Comparison of ENCODE assay signal across 16 mouse cellular contexts in the genomic region with DNA sequence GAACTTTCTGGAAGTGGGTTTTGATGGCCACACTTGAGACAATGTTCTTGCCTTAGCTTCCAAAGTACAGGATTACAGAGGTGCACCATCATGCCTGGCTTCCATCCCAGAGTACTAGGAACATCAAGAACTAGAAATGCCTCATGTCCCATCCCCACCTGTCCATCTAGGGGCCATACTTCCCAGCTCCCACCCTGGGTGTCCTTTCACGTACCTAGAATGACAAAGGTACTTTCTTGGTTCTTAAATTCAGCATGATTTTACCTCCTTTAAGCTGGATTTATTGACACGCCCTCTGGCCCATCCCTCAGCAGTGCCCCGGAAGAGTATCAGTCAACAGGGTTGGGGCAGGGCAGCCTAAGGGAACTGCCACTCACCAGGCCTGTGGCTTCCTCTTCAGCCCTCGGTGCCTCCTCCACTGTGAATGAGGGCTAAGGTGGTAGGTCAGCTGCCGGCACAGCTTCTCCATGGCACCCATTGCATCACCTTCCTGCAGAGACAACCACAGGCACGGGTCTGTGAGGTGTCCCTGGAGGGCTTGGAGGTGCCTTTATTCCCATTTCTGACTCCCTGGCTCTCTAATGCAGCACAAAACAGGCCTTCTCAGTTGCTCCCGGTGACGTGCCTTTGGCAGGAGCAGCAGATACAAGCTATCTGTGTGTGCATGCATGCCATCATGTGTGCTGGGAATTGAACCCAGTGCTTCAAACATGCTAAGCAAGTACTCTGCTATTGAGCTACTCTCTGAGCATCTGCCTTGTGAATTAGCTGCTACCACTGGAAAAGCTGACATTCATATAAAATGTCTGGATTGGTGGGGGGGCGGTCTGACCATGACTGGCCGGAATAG. TPM values are rescaled to one million over a fixed set of nuclear protein-coding genes. Genes with fewer than 3 reads are reported as not detected.
A peak's percentile ranks its signal among the peaks of the same experiment; 100 is the strongest.
DNase-seq lines count a peak whose midpoint lies in the region; ATAC-seq and TF ChIP-seq lines count a peak whose summit lies in the region.
"Had no signal": no experiment of that assay in that cellular context is flagged by ENCODE, and none has a peak within 500 bp of the region (broad histone marks: within the 10 kb centered on the region; RNA-seq: fewer than 3 reads in every experiment).

No protein-coding gene starts in this region.

- no peak for TF ChIP-seq EP300 in CH12.LX (IDR thresholded peaks at IDR 0.05; ENCODE audit: low read length)

- no peak overlapping the region for H3K4me2 ChIP-seq in hindbrain, embryonic 13.5 days
- no peak overlapping the region for H3K4me2 ChIP-seq in hindbrain, postnatal 0 days (ENCODE audit: low read depth, low read length)
- H3K4me2 ChIP-seq in CH12.LX (ENCODE audit: insufficient read depth, low read depth, poor library complexity, severe bottlenecking), result no peak overlapping the region
- H3K4me2 ChIP-seq: heart, embryonic 13.5 days had no signal

- peaks cover 14% of the 10 kb centered on the region for H3K79me2 ChIP-seq in CH12.LX (replicated peaks; ENCODE audit: control insufficient read depth, extremely low read depth, insufficient read depth, poor library complexity, severe bottlenecking)

- H3K9ac ChIP-seq in hindbrain, embryonic 13.5 days, result peak overlapping the region; percentile 36; the same call in 1 of the 2 replicates
- no peak overlapping the region for H3K9ac ChIP-seq in hindbrain, postnatal 0 days (replicated peaks; ENCODE audit: low read length)
- no peak overlapping the region for H3K9ac ChIP-seq in CH12.LX (ENCODE audit: insufficient read depth, low read depth)
- H3K9ac ChIP-seq: heart, embryonic 13.5 days had no signal

- H3K27ac ChIP-seq in hindbrain, embryonic 13.5 days, result 0 out of 2 replicates have a peak overlapping the region, but pooled peaks have one; percentile 40
- no peak overlapping the region for H3K27ac ChIP-seq in hindbrain, postnatal 0 days
- H3K27ac ChIP-seq in CH12.LX (ENCODE audit: insufficient read depth, low read depth), result 0 out of 2 replicates have a peak overlapping the region, but pooled peaks have one; percentile 9
- H3K27ac ChIP-seq in bone marrow macrophage, adult 2 months (ENCODE audit: insufficient read depth, low read depth, low read length), result peak overlapping the region; percentile 20
- H3K27ac ChIP-seq: heart, embryonic 13.5 days had no signal

- no peak for TF ChIP-seq POLR2A in CH12.LX (IDR thresholded peaks at IDR 0.05; ENCODE audit: low read depth, low read length)
- TF ChIP-seq POLR2A in bone marrow macrophage, adult 2 months (IDR thresholded peaks at IDR 0.05; ENCODE audit: borderline replicate concordance, low read depth, low read length), result no peak

- TF ChIP-seq RAD21 in CH12.LX (IDR thresholded peaks at IDR 0.05; ENCODE audit: low read depth, low read length), result no peak

- no peak for ATAC-seq in hindbrain, embryonic 13.5 days (ENCODE audit: low FRiP score)
- no peak for ATAC-seq in hindbrain, postnatal 0 days
- ATAC-seq in megakaryocyte progenitor cell, adult 5-6 weeks (replicated peaks; ENCODE audit: poor library complexity), result peak; percentile 58
- ATAC-seq: CD4-positive, CD25-positive, alpha-beta regulatory T cell, adult 4 months; forebrain, embryonic 14.5 days; hindbrain, embryonic 16.5 days had no signal

- H3K27me3 ChIP-seq in hindbrain, embryonic 13.5 days, result no peaks in the 10 kb centered on the region
- no peaks in the 10 kb centered on the region for H3K27me3 ChIP-seq in hindbrain, postnatal 0 days (ENCODE audit: insufficient read depth, low read length)
- no peaks in the 10 kb centered on the region for H3K27me3 ChIP-seq in CH12.LX (replicated peaks)
- H3K27me3 ChIP-seq: heart, embryonic 13.5 days had no signal

- peaks cover 60% of the 10 kb centered on the region for H3K4me1 ChIP-seq in hindbrain, embryonic 13.5 days (replicated peaks)
- H3K4me1 ChIP-seq in hindbrain, postnatal 0 days (ENCODE audit: insufficient read depth, low read length), result peaks cover 25% of the 10 kb centered on the region
- H3K4me1 ChIP-seq in CH12.LX (ENCODE audit: control insufficient read depth in 1 of 2, insufficient read depth in 2 of 2), result peaks cover 14 to 46% of the 10 kb centered on the region in 2 experiments
- peaks cover 17% of the 10 kb centered on the region for H3K4me1 ChIP-seq in bone marrow macrophage, adult 2 months (ENCODE audit: control insufficient read depth, insufficient read depth, low read length)

- dilution Hi-C loops in CH12.LX (cut with MboI; ENCODE audit: extremely low pct_ligation_motif_present, extremely low pct_unique_long_range_greater_than_20kb, low sequenced_read_pairs), result no loop called here

- TF ChIP-seq CTCF in hindbrain, postnatal 0 days (IDR thresholded peaks at IDR 0.05; ENCODE audit: low read depth), result no peak
- no peak for TF ChIP-seq CTCF in CH12.LX (conservative IDR thresholded peaks at IDR 0.05 in 1 of 2, IDR thresholded peaks at IDR 0.05 in 1 of 2; ENCODE audit: low read depth in 2 of 2, low read length in 2 of 2)
- TF ChIP-seq CTCF in bone marrow macrophage, adult 2 months (IDR thresholded peaks at IDR 0.05; ENCODE audit: low read depth, low read length), result no peak

- in situ Hi-C loops in CH12.LX (cut with MboI; ENCODE audit: low pct_ligation_motif_present, low pct_unique_long_range_greater_than_20kb, low sequenced_read_pairs), result no loop called here

- H3K4me3 ChIP-seq in hindbrain, embryonic 13.5 days, result no peak overlapping the region
- no peak overlapping the region for H3K4me3 ChIP-seq in hindbrain, postnatal 0 days (ENCODE audit: low read length)
- no peak overlapping the region for H3K4me3 ChIP-seq in CH12.LX (replicated peaks in 1 of 3; ENCODE audit: low read depth in 2 of 3, low read length in 2 of 3, poor library complexity in 1 of 3)
- H3K4me3 ChIP-seq in bone marrow macrophage, adult 2 months (ENCODE audit: insufficient read depth, low read length), result no peak overlapping the region
- H3K4me3 ChIP-seq: heart, embryonic 13.5 days had no signal

- 77% methylated on average over 10 of the region's 10 CpGs for WGBS in hindbrain, embryonic 13.5 days
- WGBS in hindbrain, postnatal 0 days, result 80% methylated on average over 10 of the region's 10 CpGs

- H3K36me3 ChIP-seq in hindbrain, embryonic 13.5 days, result peaks cover 65% of the 10 kb centered on the region
- peaks cover 33% of the 10 kb centered on the region for H3K36me3 ChIP-seq in hindbrain, postnatal 0 days (ENCODE audit: insufficient read depth, low read length)
- H3K36me3 ChIP-seq in CH12.LX (replicated peaks in 1 of 2; ENCODE audit: control insufficient read depth in 1 of 2, insufficient read depth in 1 of 2, low read length in 1 of 2), result peaks cover 39 to 68% of the 10 kb centered on the region in 2 experiments

- H3K9me3 ChIP-seq in hindbrain, embryonic 13.5 days, result no peaks in the 10 kb centered on the region
- no peaks in the 10 kb centered on the region for H3K9me3 ChIP-seq in hindbrain, postnatal 0 days (ENCODE audit: low read length)
- H3K9me3 ChIP-seq in CH12.LX (replicated peaks; ENCODE audit: low read length), result no peaks in the 10 kb centered on the region
- H3K9me3 ChIP-seq: heart, embryonic 13.5 days had no signal

- DNase-seq in hindbrain, postnatal 0 days (ENCODE audit: low spot score), result no peak
- DNase-seq in CH12.LX (ENCODE audit: extremely low read depth), result peak; percentile 60
- no peak for DNase-seq in layer of hippocampus, adult 9-10 months (ENCODE audit: low spot score)
- no peak for DNase-seq in heart, adult 8-10 months (ENCODE audit: low spot score)
- DNase-seq in heart, postnatal 4 days, result no peak
- DNase-seq: cerebellum, adult 11 months; gastrocnemius, postnatal 10 days; layer of hippocampus, adult 9-11 months; right cerebral cortex, postnatal 4 days had no signal

RNA-seq across cellular contexts. Expression of a gene that starts 34.8 kb away (rescaled TPM):
- polyA plus RNA-seq in hindbrain, embryonic 13.5 days (2015; fragmentation: Nextera tagmentation; extraction: Ambion mirVana), result 21.5 and 21.7 TPM in 2 replicates
- 46.2 and 51.0 TPM in 2 replicates for total RNA-seq in hindbrain, postnatal 0 days (2014; rRNA removed)
- polyA plus RNA-seq in hindbrain, postnatal 0 days (2015; fragmentation: Nextera tagmentation; extraction: Ambion mirVana), result 24.4 and 24.9 TPM in 2 replicates
- 58.7 and 59.3 TPM in 2 replicates for total RNA-seq in CH12.LX (2012; rRNA removed)
- 36.0 and 39.2 TPM in 2 replicates for total RNA-seq in CH12.LX (2014; rRNA removed)
- polyA plus RNA-seq in CH12.LX (2012; ENCODE audit: insufficient read length, low read depth), result 42.3 and 46.2 TPM in 2 replicates
- polyA plus RNA-seq in bone marrow macrophage, adult 2 months (2012; ENCODE audit: insufficient read depth, insufficient read length, missing spikeins), result 107 and 114 TPM in 2 replicates
- 9.0 and 13.9 TPM in 2 replicates for total RNA-seq in megakaryocyte progenitor cell, adult 5-6 weeks (2015)
- total RNA-seq in megakaryocyte progenitor cell, adult 5-6 weeks (2017), result 10.5 and 12.9 TPM in 2 replicates
- 1 to 10 TPM; 1.6 to 4.1 (median 1.8) TPM for total RNA-seq in heart, adult 8-10 months (2022)
- 1 to 10 TPM; 3.0 to 3.2 TPM for total RNA-seq in heart, postnatal 4 days (2021)

RNA-seq across cellular contexts. Expression of a gene that starts 39.3 kb away (rescaled TPM):
- 10.0 and 10.4 TPM in 2 replicates for polyA plus RNA-seq in hindbrain, embryonic 13.5 days (2015; fragmentation: Nextera tagmentation; extraction: Ambion mirVana)
- 26.0 and 29.7 TPM in 2 replicates for total RNA-seq in hindbrain, postnatal 0 days (2014; rRNA removed)
- polyA plus RNA-seq in hindbrain, postnatal 0 days (2015; fragmentation: Nextera tagmentation; extraction: Ambion mirVana), result 6.4 and 6.9 TPM in 2 replicates
- 2.9 and 12.6 TPM in 2 replicates for total RNA-seq in CH12.LX (2012; rRNA removed)
- total RNA-seq in CH12.LX (2014; rRNA removed), result 1.3 and 1.6 TPM in 2 replicates
- polyA plus RNA-seq in CH12.LX (2012; ENCODE audit: insufficient read length, low read depth), result 1.8 and 2.7 TPM in 2 replicates
- 10.0 and 10.1 TPM in 2 replicates for polyA plus RNA-seq in bone marrow macrophage, adult 2 months (2012; ENCODE audit: insufficient read depth, insufficient read length, missing spikeins)
- 3.6 and 4.9 TPM in 2 replicates for total RNA-seq in megakaryocyte progenitor cell, adult 5-6 weeks (2015)
- total RNA-seq in megakaryocyte progenitor cell, adult 5-6 weeks (2017), result 2.2 and 4.5 TPM in 2 replicates
- total RNA-seq in heart, adult 8-10 months (2022), result 1 to 10 TPM; 3.1 to 4.5 (median 3.7) TPM
- 10 to 100 TPM; 15.7 to 16.5 TPM for total RNA-seq in heart, postnatal 4 days (2021)

RNA-seq across cellular contexts. Expression of a gene that starts 39.4 kb away (rescaled TPM):
- 22.8 and 24.9 TPM in 2 replicates for polyA plus RNA-seq in hindbrain, embryonic 13.5 days (2015; fragmentation: Nextera tagmentation; extraction: Ambion mirVana)
- 15.6 and 43.9 TPM in 2 replicates for total RNA-seq in hindbrain, postnatal 0 days (2014; rRNA removed)
- 22.6 and 28.1 TPM in 2 replicates for polyA plus RNA-seq in hindbrain, postnatal 0 days (2015; fragmentation: Nextera tagmentation; extraction: Ambion mirVana)
- total RNA-seq in CH12.LX (2012; rRNA removed), result 47.9 and 60.7 TPM in 2 replicates
- total RNA-seq in CH12.LX (2014; rRNA removed), result 41.2 and 49.2 TPM in 2 replicates
- 61.4 and 65.9 TPM in 2 replicates for polyA plus RNA-seq in CH12.LX (2012; ENCODE audit: insufficient read length, low read depth)
- polyA plus RNA-seq in bone marrow macrophage, adult 2 months (2012; ENCODE audit: insufficient read depth, insufficient read length, missing spikeins), result 31.1 and 40.5 TPM in 2 replicates
- total RNA-seq in megakaryocyte progenitor cell, adult 5-6 weeks (2015), result 16.7 and 22.6 TPM in 2 replicates
- 13.0 and 18.5 TPM in 2 replicates for total RNA-seq in megakaryocyte progenitor cell, adult 5-6 weeks (2017)
- 1 to 10 TPM; 5.1 to 5.9 (median 5.7) TPM for total RNA-seq in heart, adult 8-10 months (2022)
- 10 to 100 TPM; 18.5 to 20.9 TPM for total RNA-seq in heart, postnatal 4 days (2021)

RNA-seq across cellular contexts. Expression of a gene that starts 58.1 kb away (rescaled TPM):
- 4,618 and 4,725 TPM in 2 replicates for polyA plus RNA-seq in hindbrain, embryonic 13.5 days (2015; fragmentation: Nextera tagmentation; extraction: Ambion mirVana)
- total RNA-seq in hindbrain, postnatal 0 days (2014; rRNA removed), result 1,525 and 1,633 TPM in 2 replicates
- 4,229 and 4,277 TPM in 2 replicates for polyA plus RNA-seq in hindbrain, postnatal 0 days (2015; fragmentation: Nextera tagmentation; extraction: Ambion mirVana)
- total RNA-seq in CH12.LX (2012; rRNA removed) (2,030 and 2,098 TPM in 2 replicates), CH12.LX (2014; rRNA removed) (929 and 1,092 TPM in 2 replicates)
- 1,487 and 1,562 TPM in 2 replicates for polyA plus RNA-seq in CH12.LX (2012; ENCODE audit: insufficient read length, low read depth)
- 902 and 1,063 TPM in 2 replicates for polyA plus RNA-seq in bone marrow macrophage, adult 2 months (2012; ENCODE audit: insufficient read depth, insufficient read length, missing spikeins)
- total RNA-seq in megakaryocyte progenitor cell, adult 5-6 weeks (2015), result 1,569 and 1,579 TPM in 2 replicates
- 1,004 and 1,153 TPM in 2 replicates for total RNA-seq in megakaryocyte progenitor cell, adult 5-6 weeks (2017)
- 100 to 1,000 TPM; 692 to 761 (median 719) TPM for total RNA-seq in heart, adult 8-10 months (2022)
- 100 to 1,000 TPM; 828 to 847 TPM for total RNA-seq in heart, postnatal 4 days (2021)
